Mouse (Mus musculus) ES-E14 (cell line): ENCODE results near the gene Il15ra. TPM values are rescaled to one million over a fixed set of nuclear protein-coding genes. Genes with fewer than 3 reads are reported as not detected.

Source experiments
- DNase-seq: peaks from one replicate; pipeline ENCODE4 v3.0.0-alpha.2; 2013; ENCODE audit warnings: low read depth, low spot score
- H3K27ac ChIP-seq: 2 replicates; pipeline ENCODE4 v1.5.1; 2012; ENCODE audit warnings: low read depth, mild to moderate bottlenecking, low read length, moderate library complexity, mixed read lengths; ENCODE audit not compliant: poor library complexity, insufficient read depth, severe bottlenecking
- H3K36me3 ChIP-seq: 2 replicates; pipeline ENCODE4 v1.6.1; 2012; ENCODE audit warnings: mild to moderate bottlenecking, low read length, moderate library complexity, mixed read lengths; ENCODE audit not compliant: control insufficient read depth, poor library complexity, insufficient read depth, severe bottlenecking
- H3K4me1 ChIP-seq, 2 experiments: fragments of 150-350 bp in 1 of 2; sonication (generic) in 1 of 2; 2 replicates each; pipeline ENCODE4 v1.6.1; 2012; ENCODE audit warnings: low read length in 2 of 2, mild to moderate bottlenecking in 1 of 2, mixed read lengths in 1 of 2; ENCODE audit not compliant: control insufficient read depth in 2 of 2, insufficient read depth in 2 of 2, poor library complexity in 1 of 2
- H3K4me3 ChIP-seq, 2 experiments: fragments of 150-350 bp in 1 of 2; sonication (generic) in 1 of 2; 2 replicates each; pipeline ENCODE4 v1.5.1; 2012; ENCODE audit warnings: low read length in 2 of 2, low read depth in 1 of 2, mild to moderate bottlenecking in 1 of 2, mixed read lengths in 1 of 2; ENCODE audit not compliant: insufficient read depth in 1 of 2, poor library complexity in 1 of 2, severe bottlenecking in 1 of 2
- H3K9ac ChIP-seq: 2 replicates; pipeline ENCODE4 v1.6.1; 2012; ENCODE audit warnings: low read depth, mild to moderate bottlenecking, low read length, mixed read lengths; ENCODE audit not compliant: poor library complexity, insufficient read depth, severe bottlenecking
- H3K9me3 ChIP-seq: fragments of 150-350 bp; sonication (generic); 2 replicates; pipeline ENCODE4 v1.6.1; 2012; ENCODE audit warnings: low read depth, mild to moderate bottlenecking, low read length; ENCODE audit not compliant: control insufficient read depth, insufficient read depth
- CHD2 ChIP-seq: IDR thresholded peaks from 2 replicates; pipeline ENCODE4 v1.6.1; 2014; ENCODE audit warnings: mild to moderate bottlenecking, low read depth, low read length, inconsistent platforms
- HCFC1 ChIP-seq: IDR thresholded peaks from 2 replicates; pipeline ENCODE4 v1.6.1; 2012; ENCODE audit warnings: low read length, inconsistent platforms, borderline replicate concordance; ENCODE audit not compliant: insufficient read depth
- MAFK ChIP-seq: IDR thresholded peaks from 2 replicates; pipeline ENCODE4 v1.6.1; 2014; ENCODE audit warnings: mild to moderate bottlenecking, low read depth, low read length, inconsistent platforms; ENCODE audit not compliant: insufficient read depth
- ZC3H11A ChIP-seq: IDR thresholded peaks from 2 replicates; pipeline ENCODE4 v1.6.1; 2012; ENCODE audit warnings: low read depth, mild to moderate bottlenecking, inconsistent platforms, low read length, borderline replicate concordance
- ZNF384 ChIP-seq: IDR thresholded peaks from 2 replicates; pipeline ENCODE4 v1.6.1; 2012; ENCODE audit warnings: low read depth, low read length, inconsistent platforms
- in situ Hi-C, 2 experiments: fragments of 600-800 bp; cut with MboI; formaldehyde crosslinking; loops; one replicate each; pipeline ENCODE4 v1.15.1; 2025; ENCODE audit warnings: low sequenced_read_pairs in 2 of 2, inconsistent platforms in 1 of 2; ENCODE audit not compliant: unreplicated experiment in 2 of 2
- total RNA-seq: library from RNA; depleted of rRNA; stranded (reverse); fragments of 300-350 nt; gene quantifications from 2 replicates; pipeline ENCODE4 v1.2.3, GENCODE M21; 2012

Il15ra gene
- total RNA-seq, 1 experiment = 2.4 TPM

DNA sequence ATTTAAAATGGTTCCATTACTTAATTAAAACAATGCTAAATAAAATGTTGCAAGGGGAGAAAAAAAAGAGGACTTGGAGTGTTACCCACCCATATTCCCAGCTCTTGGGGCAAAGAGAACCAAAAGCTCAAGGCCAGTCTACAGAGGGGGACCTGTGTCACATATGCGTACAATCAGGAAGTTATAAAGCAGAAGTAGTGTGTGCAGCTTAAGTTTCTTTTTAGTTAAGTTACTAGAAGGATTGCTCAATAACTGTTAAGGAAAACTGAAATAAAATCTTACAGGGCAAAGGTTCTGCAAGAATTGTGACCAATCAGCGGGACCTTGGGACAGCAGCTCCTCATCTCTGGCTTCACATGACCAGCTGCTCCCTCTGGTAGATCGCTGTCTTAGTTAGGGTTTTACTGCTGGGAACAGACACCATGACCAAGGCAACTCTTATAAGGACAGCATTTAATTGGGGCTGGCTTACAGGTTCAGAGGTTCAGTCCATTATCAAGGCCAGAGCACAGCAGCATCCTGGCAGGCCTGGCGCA is 34.5 kb downstream of the Il15ra start:
- Histone ChIP-seq H3K9ac (no peak overlapping the region), H3K4me3 (no peak overlapping the region), H3K9me3 (no peaks in the 10 kb centered on the region), H3K4me1 (peaks cover 0 to 2% of the 10 kb centered on the region in 2 experiments; a peak in 1 of 4 replicates), H3K27ac (no peak overlapping the region), H3K36me3 (peaks cover 14% of the 10 kb centered on the region; the same call in 1 of the 2 replicates)
- in situ Hi-C loops = no loop called here
- TF ChIP-seq ZC3H11A (no peak), ZNF384 (no peak), MAFK (no peak), CHD2 (no peak), HCFC1 (no peak)
- DNase-seq = no peak

DNA sequence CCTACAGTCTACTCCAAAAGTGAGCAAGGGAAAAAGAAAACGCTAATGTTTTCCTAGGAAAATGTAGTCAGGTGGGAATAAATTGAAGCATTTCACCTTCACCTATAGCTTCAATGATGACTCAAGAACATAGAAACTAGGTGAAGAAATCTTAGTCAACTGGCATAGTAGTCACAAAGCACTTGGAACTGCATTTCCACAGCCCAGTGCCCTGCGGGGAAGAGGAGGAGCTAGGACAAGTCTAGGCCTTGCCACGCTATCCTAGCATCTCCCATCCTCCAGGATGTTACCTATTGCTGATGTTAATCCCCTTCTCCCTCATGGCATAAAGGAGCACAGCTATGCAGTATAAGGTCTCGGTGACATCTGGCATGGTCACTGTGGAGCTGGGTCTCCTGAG is 57.5 kb downstream of the Il15ra start:
- H3K4me1 ChIP-seq = no peaks in the 10 kb centered on the region
- H3K9me3 ChIP-seq = no peaks in the 10 kb centered on the region
- TF ChIP-seq ZC3H11A (no peak), HCFC1 (no peak), ZNF384 (no peak), MAFK (no peak), CHD2 (no peak)
- in situ Hi-C loops = no loop called here
- no peak overlapping the region for H3K4me3 ChIP-seq
- no peak overlapping the region for H3K27ac ChIP-seq
- DNase-seq = no peak
- peaks cover 16% of the 10 kb centered on the region for H3K36me3 ChIP-seq
- no peak overlapping the region for H3K9ac ChIP-seq

DNA sequence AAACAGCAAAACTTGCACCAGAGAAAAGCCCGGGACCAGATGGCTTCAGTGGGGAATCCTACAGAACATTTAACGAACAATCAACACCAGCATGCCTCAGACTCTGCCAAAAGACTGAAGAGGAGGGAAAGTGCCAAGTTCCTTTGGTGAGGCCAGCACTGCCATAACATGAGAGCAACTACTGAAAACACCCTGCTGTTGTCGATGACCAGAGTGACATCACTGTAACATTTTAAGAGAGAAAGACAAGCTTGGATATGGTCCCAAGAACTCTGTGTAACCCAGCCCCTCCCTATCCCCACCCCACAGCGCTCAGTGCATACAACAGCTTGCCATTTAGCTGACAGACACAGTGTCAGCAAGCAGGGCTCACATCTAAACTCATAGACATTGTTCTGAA is 60.6 kb downstream of the Il15ra start:
- Histone ChIP-seq H3K9me3 (no peaks in the 10 kb centered on the region), H3K27ac (no peak overlapping the region), H3K36me3 (peaks cover 10% of the 10 kb centered on the region), H3K9ac (no peak overlapping the region), H3K4me1 (no peaks in the 10 kb centered on the region), H3K4me3 (no peak overlapping the region)
- DNase-seq = no peak
- no peak for TF ChIP-seq ZC3H11A
- no peak for TF ChIP-seq CHD2
- TF ChIP-seq HCFC1 = no peak
- TF ChIP-seq MAFK = no peak
- TF ChIP-seq ZNF384 = no peak
- in situ Hi-C loops = no loop called here

DNA sequence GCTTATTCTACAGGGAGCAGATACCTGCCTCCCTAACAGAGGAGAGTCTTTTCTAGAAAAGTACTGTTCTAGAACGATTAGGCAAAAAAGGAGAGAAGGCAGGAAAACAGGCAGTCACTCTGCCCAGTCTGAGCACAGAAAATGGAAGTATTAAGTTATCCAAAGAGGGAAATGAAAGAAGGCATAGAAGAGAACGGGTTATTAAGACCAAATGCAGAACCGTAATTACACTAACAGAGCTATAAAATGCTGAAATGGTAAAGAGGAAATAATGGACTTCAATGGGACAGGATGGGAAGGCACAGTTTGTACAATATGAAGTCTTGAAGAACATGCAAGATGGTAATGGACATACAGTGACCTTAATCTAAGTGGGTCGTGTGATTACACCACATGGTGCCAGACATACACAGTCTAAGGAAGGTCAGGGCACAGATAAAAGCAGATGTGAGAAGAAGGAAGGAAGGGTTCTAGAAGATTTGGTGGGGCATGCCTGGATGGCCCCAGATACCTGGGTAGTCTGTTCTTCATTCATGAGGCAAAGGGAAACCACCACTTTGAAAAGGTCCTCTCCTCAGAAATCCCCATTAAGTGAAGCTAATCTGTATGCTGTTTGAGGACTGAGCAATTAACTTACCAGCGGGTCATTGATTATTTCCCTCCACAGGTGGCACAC is 61.5 kb downstream of the Il15ra start:
- Histone ChIP-seq H3K9ac (no peak overlapping the region), H3K27ac (no peak overlapping the region), H3K9me3 (no peaks in the 10 kb centered on the region), H3K36me3 (peaks cover 10% of the 10 kb centered on the region), H3K4me3 (no peak overlapping the region), H3K4me1 (no peaks in the 10 kb centered on the region)
- TF ChIP-seq CHD2 (no peak), HCFC1 (no peak), ZNF384 (no peak), ZC3H11A (no peak), MAFK (no peak)
- no peak for DNase-seq
- in situ Hi-C loops = no loop called here

DNA sequence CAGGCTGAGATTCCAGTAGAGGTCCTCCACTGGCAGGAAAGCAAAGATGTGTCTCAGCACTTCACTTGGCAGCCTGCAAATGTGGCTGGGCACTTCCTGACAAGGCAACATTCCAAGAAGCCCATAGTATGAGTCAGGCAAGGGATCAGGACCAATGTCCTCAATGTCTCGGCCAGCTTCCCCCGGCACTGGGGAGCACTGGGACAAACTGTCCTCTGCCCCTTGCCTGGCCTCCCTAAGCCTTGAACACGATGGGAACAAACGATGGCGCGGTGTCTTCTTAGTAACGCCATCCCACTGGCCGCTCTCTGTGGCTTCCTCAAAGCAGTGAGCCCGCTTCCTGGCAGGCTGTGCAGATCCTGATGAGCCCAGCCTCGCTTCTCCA is 62.1 kb downstream of the Il15ra start:
- in situ Hi-C loops = no loop called here
- Histone ChIP-seq H3K4me1 (no peaks in the 10 kb centered on the region), H3K4me3 (no peak overlapping the region), H3K36me3 (peaks cover 8% of the 10 kb centered on the region), H3K27ac (no peak overlapping the region), H3K9me3 (no peaks in the 10 kb centered on the region), H3K9ac (no peak overlapping the region)
- no peak for DNase-seq
- TF ChIP-seq MAFK = no peak
- TF ChIP-seq ZNF384 = no peak
- TF ChIP-seq ZC3H11A = no peak
- no peak for TF ChIP-seq CHD2
- no peak for TF ChIP-seq HCFC1
